Mouse (Mus musculus): ENCODE data around the gene Tspan1. TPM values are rescaled to one million over a fixed set of nuclear protein-coding genes. Genes with fewer than 3 reads are reported as not detected.

Tspan1 gene
- polyA plus RNA-seq, 1 experiment from 2014 or later, result 0.22 TPM

- Histone ChIP-seq H3K9me3 (no peaks in the 10 kb centered on the region), H3K4me2 (no peak overlapping the region), H3K9ac (no peak overlapping the region), H3K27ac (no peak overlapping the region), H3K36me3 (replicated peaks) (no peaks in the 10 kb centered on the region), H3K27me3 (no peaks in the 10 kb centered on the region; the same call in 1 of the 2 replicates), H3K4me3 (replicated peaks) (no peak overlapping the region), H3K4me1 (peaks cover 19% of the 10 kb centered on the region)
- 33% methylated on average over 5 of the region's 5 CpGs for WGBS
- ATAC-seq (ENCODE audit: low FRiP score), result no peak
Observed at GRCm38 (mm10) chr4:116177140-116177539, 9.7 kb upstream of the Tspan1 start.

- peak overlapping the region; percentile 22 for H3K4me2 ChIP-seq
- H3K4me1 ChIP-seq, result peaks cover 19% of the 10 kb centered on the region
- peak; percentile 62 for ATAC-seq (ENCODE audit: low FRiP score)
- no peak overlapping the region for H3K4me3 ChIP-seq (replicated peaks)
- H3K27me3 ChIP-seq, result no peaks in the 10 kb centered on the region; the same call in 1 of the 2 replicates
- H3K9ac ChIP-seq, result peak overlapping the region; percentile 29; the same call in 1 of the 2 replicates
- 0 out of 2 replicates have a peak overlapping the region, but pooled peaks have one; percentile 48 for H3K27ac ChIP-seq
- H3K36me3 ChIP-seq (replicated peaks), result no peaks in the 10 kb centered on the region
- no peaks in the 10 kb centered on the region for H3K9me3 ChIP-seq
- 30% methylated on average over 10 of the region's 10 CpGs for WGBS
Observed at GRCm38 (mm10) chr4:116176543-116176988, 9.2 kb upstream of the Tspan1 start.

GRCm38 (mm10) chr4:116175711-116176542, 8.5 kb upstream of the Tspan1 start:
- Histone ChIP-seq H3K4me2 (peak overlapping the region; percentile 22; the same call in 1 of the 2 replicates), H3K9me3 (no peaks in the 10 kb centered on the region), H3K9ac (no peak overlapping the region), H3K36me3 (replicated peaks) (no peaks in the 10 kb centered on the region), H3K27ac (0 out of 2 replicates have a peak overlapping the region, but pooled peaks have one; percentile 48), H3K4me1 (peaks cover 19% of the 10 kb centered on the region), H3K27me3 (no peaks in the 10 kb centered on the region; the same call in 1 of the 2 replicates), H3K4me3 (replicated peaks) (no peak overlapping the region)
- 71% methylated on average over 7 of the region's 7 CpGs for WGBS
- no peak for ATAC-seq (ENCODE audit: low FRiP score)

GRCm38 (mm10) chr4:116175136-116175535, 7.7 kb upstream of the Tspan1 start:
- Histone ChIP-seq H3K4me2 (no peak overlapping the region), H3K27me3 (no peaks in the 10 kb centered on the region; the same call in 1 of the 2 replicates), H3K9ac (no peak overlapping the region), H3K9me3 (no peaks in the 10 kb centered on the region), H3K27ac (no peak overlapping the region), H3K36me3 (replicated peaks) (no peaks in the 10 kb centered on the region), H3K4me3 (replicated peaks) (no peak overlapping the region), H3K4me1 (peaks cover 19% of the 10 kb centered on the region)
- no peak for ATAC-seq (ENCODE audit: low FRiP score)

GRCm38 (mm10) chr4:116174466-116175116, 7.2 kb upstream of the Tspan1 start:
- no peak overlapping the region for H3K27ac ChIP-seq

GRCm38 (mm10) chr4:116173752-116174151, 6.4 kb upstream of the Tspan1 start:
- no peaks in the 10 kb centered on the region for H3K36me3 ChIP-seq (replicated peaks)
- no peaks in the 10 kb centered on the region; the same call in 1 of the 2 replicates for H3K27me3 ChIP-seq
- no peak overlapping the region for H3K4me2 ChIP-seq
- H3K9ac ChIP-seq, result no peak overlapping the region
- 88% methylated on average over 4 of the region's 4 CpGs for WGBS
- peaks cover 19% of the 10 kb centered on the region for H3K4me1 ChIP-seq
- H3K27ac ChIP-seq, result no peak overlapping the region
- no peak overlapping the region for H3K4me3 ChIP-seq (replicated peaks)
- no peak for ATAC-seq (ENCODE audit: low FRiP score)
- H3K9me3 ChIP-seq, result no peaks in the 10 kb centered on the region

More at GRCm38 (mm10) chr4:116174466-116175116, 7.2 kb upstream of the Tspan1 start:
- Histone ChIP-seq H3K9ac (peak overlapping the region; percentile 12; the same call in 1 of the 2 replicates), H3K4me3 (replicated peaks) (no peak overlapping the region), H3K27me3 (no peaks in the 10 kb centered on the region; the same call in 1 of the 2 replicates), H3K36me3 (replicated peaks) (no peaks in the 10 kb centered on the region), H3K9me3 (no peaks in the 10 kb centered on the region), H3K4me1 (peaks cover 19% of the 10 kb centered on the region), H3K4me2 (no peak overlapping the region)
- peak; percentile 50 for ATAC-seq (ENCODE audit: low FRiP score)
- 49% methylated on average over 6 of the region's 6 CpGs for WGBS

GRCm38 (mm10) chr4:116173072-116173471, 5.7 kb upstream of the Tspan1 start, which contains the start of the genes 1700042G07Rik and Gm49337:
1700042G07Rik (plus strand) TSS chr4:116173372.
Gm49337 (plus strand) TSS chr4:116173384.
- Histone ChIP-seq H3K9me3 (no peaks in the 10 kb centered on the region), H3K9ac (no peak within 1 kb of the TSS), H3K4me3 (replicated peaks) (no peak within 1 kb of the TSS), H3K27me3 (no peaks in the 10 kb centered on the region; the same call in 1 of the 2 replicates), H3K36me3 (replicated peaks) (no peaks in the 10 kb centered on the region), H3K4me1 (peaks cover 19% of the 10 kb centered on the region), H3K4me2 (no peak within 1 kb of the TSS), H3K27ac (no peak within 1 kb of the TSS)
- 89% methylated on average over 6 of the region's 6 CpGs for WGBS
- ATAC-seq (ENCODE audit: low FRiP score), result no peak

- no peaks in the 10 kb centered on the region for H3K27me3 ChIP-seq
- H3K4me2 ChIP-seq, result no peak overlapping the region
- H3K4me3 ChIP-seq (replicated peaks), result no peak overlapping the region
- H3K4me1 ChIP-seq, result no peaks in the 10 kb centered on the region; the same call in 1 of the 2 replicates
- WGBS, result 73% methylated on average over 3 of the region's 3 CpGs
- no peak overlapping the region for H3K9ac ChIP-seq
- H3K27ac ChIP-seq, result no peak overlapping the region
- no peaks in the 10 kb centered on the region for H3K9me3 ChIP-seq
- H3K36me3 ChIP-seq (replicated peaks), result no peaks in the 10 kb centered on the region
- peak; percentile 34; the same call in 1 of the 2 replicates for ATAC-seq (ENCODE audit: low FRiP score)
Observed at GRCm38 (mm10) chr4:116169353-116169672, 1.9 kb upstream of the Tspan1 start.

- WGBS, result 75% methylated on average over 8 of the region's 8 CpGs
- H3K27ac ChIP-seq, result no peak overlapping the region
- no peak overlapping the region for H3K9ac ChIP-seq
- no peaks in the 10 kb centered on the region for H3K4me1 ChIP-seq
- H3K36me3 ChIP-seq (replicated peaks), result no peaks in the 10 kb centered on the region
- no peak overlapping the region for H3K4me3 ChIP-seq (replicated peaks)
- no peaks in the 10 kb centered on the region for H3K9me3 ChIP-seq
- H3K27me3 ChIP-seq, result no peaks in the 10 kb centered on the region
- ATAC-seq (ENCODE audit: low FRiP score), result peak; percentile 74
- no peak overlapping the region for H3K4me2 ChIP-seq
Observed at GRCm38 (mm10) chr4:116168617-116169352, 1.4 kb upstream of the Tspan1 start.

GRCm38 (mm10) chr4:116165708-116166407, 1.5 kb downstream of the Tspan1 start:
- ATAC-seq (ENCODE audit: low FRiP score), result no peak
- Histone ChIP-seq H3K9ac (no peak overlapping the region), H3K9me3 (no peaks in the 10 kb centered on the region), H3K36me3 (replicated peaks) (0 out of 2 replicates have a peak, but pooled peaks cover under 1% of the 10 kb centered on the region), H3K27ac (no peak overlapping the region), H3K27me3 (no peaks in the 10 kb centered on the region), H3K4me1 (no peaks in the 10 kb centered on the region), H3K4me2 (no peak overlapping the region), H3K4me3 (replicated peaks) (no peak overlapping the region)
- 76% methylated on average over 8 of the region's 8 CpGs for WGBS

- H3K36me3 ChIP-seq (replicated peaks), result 0 out of 2 replicates have a peak, but pooled peaks cover 10% of the 10 kb centered on the region
- 84% methylated on average over 2 of the region's 2 CpGs for WGBS
- H3K9me3 ChIP-seq, result no peaks in the 10 kb centered on the region
- H3K27ac ChIP-seq, result no peak overlapping the region
- no peak overlapping the region for H3K4me2 ChIP-seq
- no peak overlapping the region for H3K4me3 ChIP-seq (replicated peaks)
- H3K27me3 ChIP-seq, result no peaks in the 10 kb centered on the region
- no peak for ATAC-seq (ENCODE audit: low FRiP score)
- H3K9ac ChIP-seq, result no peak overlapping the region
- no peaks in the 10 kb centered on the region for H3K4me1 ChIP-seq
Observed at GRCm38 (mm10) chr4:116164759-116165554, 2.4 kb downstream of the Tspan1 start.
